Mouse (Mus musculus) inflammation-experienced regulatory T-cells, adult 6 months (primary cell): ENCODE data around the gene Mndal. TPM values are rescaled to one million over a fixed set of nuclear protein-coding genes. Genes with fewer than 3 reads are reported as not detected.
"Not testable (repeated sequence)": the region's sequence is repeated elsewhere in the genome, so short reads cannot be mapped to it uniquely, and the experiment has no call there.

Source experiments
- ATAC-seq: one replicate; pipeline ENCODE4 v1.8.0; 2017
- polyA plus RNA-seq, 3 experiments: library from polyadenylated mRNA; unstranded; fragments of 100-300 nt; shearing (Covaris generic); gene quantifications; one replicate each; pipeline ENCODE4 v1.2.1; 2017

Mndal gene
- 100 to 1,000 TPM; 399 to 475 (median 464) TPM for polyA plus RNA-seq

- peak; percentile 83 for ATAC-seq
These were observed at the start of gene Mndal, which contains the start of gene Ifi203 for GRCm38 (mm10) chr1:173941924-173942779. Gene Mndal (minus strand): TSS chr1:173942491. Gene Ifi203 (minus strand): TSS chr1:173942672.

GRCm38 (mm10) chr1:173982694-173983305, 40.5 kb upstream of the Mndal start, which contains the start of gene Ifi202b:
Gene Ifi202b (minus strand): TSS chr1:173982744.
- ATAC-seq, result not testable (repeated sequence)

GRCm38 (mm10) chr1:173981038-173981437, 38.7 kb upstream of the Mndal start:
- not testable (repeated sequence) for ATAC-seq

- no peak for ATAC-seq
These were observed 35.3 kb upstream of the Mndal start for GRCm38 (mm10) chr1:173977622-173978021.

GRCm38 (mm10) chr1:173973111-173973510, 30.8 kb upstream of the Mndal start:
- no peak for ATAC-seq

GRCm38 (mm10) chr1:173961491-173961890, 19.2 kb upstream of the Mndal start:
- not testable (repeated sequence) for ATAC-seq

- ATAC-seq, result not testable (repeated sequence)
These were observed 17.7 kb upstream of the Mndal start for GRCm38 (mm10) chr1:173959998-173960397.

- not testable (repeated sequence) for ATAC-seq
These were observed 13.7 kb upstream of the Mndal start for GRCm38 (mm10) chr1:173955839-173956527.

GRCm38 (mm10) chr1:173955071-173955796, 12.9 kb upstream of the Mndal start:
- no peak for ATAC-seq

GRCm38 (mm10) chr1:173953563-173953962, 11.3 kb upstream of the Mndal start:
- ATAC-seq, result no peak

- ATAC-seq, result peak; percentile 94
These were observed 6.8 kb upstream of the Mndal start for GRCm38 (mm10) chr1:173949044-173949443.

- not testable (repeated sequence) for ATAC-seq
These were observed 432 bp upstream of the Mndal start for GRCm38 (mm10) chr1:173942780-173943066.

- ATAC-seq, result peak; percentile 7
These were observed 769 bp downstream of the Mndal start for GRCm38 (mm10) chr1:173941522-173941921.

- peak; percentile 51 for ATAC-seq
These were observed 23.0 kb downstream of the Mndal start for GRCm38 (mm10) chr1:173919279-173919678.

GRCm38 (mm10) chr1:173914559-173914958, 27.7 kb downstream of the Mndal start:
- ATAC-seq, result no peak

- not testable (repeated sequence) for ATAC-seq
These were observed 29.0 kb downstream of the Mndal start for GRCm38 (mm10) chr1:173913256-173913791.

GRCm38 (mm10) chr1:173912548-173913255, 29.6 kb downstream of the Mndal start, which contains the start of gene Ifi211:
Gene Ifi211 (minus strand): TSS chr1:173913046.
- ATAC-seq, result peak; percentile 34

GRCm38 (mm10) chr1:173911808-173912464, 30.4 kb downstream of the Mndal start:
- ATAC-seq, result no peak

GRCm38 (mm10) chr1:173908390-173908789, 33.9 kb downstream of the Mndal start:
- ATAC-seq, result not testable (repeated sequence)

- ATAC-seq, result peak; percentile 85
These were observed 36.4 kb downstream of the Mndal start for GRCm38 (mm10) chr1:173905885-173906284.

- ATAC-seq, result not testable (repeated sequence)
These were observed 52.5 kb downstream of the Mndal start for GRCm38 (mm10) chr1:173889741-173890140.
